Mouse (Mus musculus) liver, embryonic 16.5 days (tissue): ENCODE measurements around the gene Clic5. TPM values are rescaled to one million over a fixed set of nuclear protein-coding genes. Genes with fewer than 3 reads are reported as not detected.
A peak's percentile ranks its signal among the peaks of the same experiment; 100 is the strongest.

Experiments used
- ATAC-seq: fragments of 200-750 bp; cut with Nextera tagmentation; 2 replicates; pipeline ENCODE4 v1.8.0; 2017; ENCODE audit warnings: low read depth, mild to moderate bottlenecking, moderate number of reproducible peaks, moderate library complexity
- H3K27ac ChIP-seq: fragments of 300-500 bp; sonication (generic); 2 replicates; pipeline ENCODE4 v1.5.1; 2014; ENCODE audit warnings: mild to moderate bottlenecking, low read length
- H3K27me3 ChIP-seq: fragments of 300-500 bp; sonication (generic); 2 replicates; pipeline ENCODE4 v1.6.1; 2014; ENCODE audit warnings: low read depth, low read length, mixed read lengths; ENCODE audit not compliant: control insufficient read depth, insufficient read depth
- H3K36me3 ChIP-seq: fragments of 300-500 bp; sonication (generic); 2 replicates; pipeline ENCODE4 v1.6.1; 2014; ENCODE audit warnings: mild to moderate bottlenecking; ENCODE audit not compliant: control insufficient read depth, insufficient read depth
- H3K4me1 ChIP-seq: fragments of 300-500 bp; sonication (generic); 2 replicates; pipeline ENCODE4 v1.6.1; 2014; ENCODE audit warnings: low read depth, low read length, mixed read lengths; ENCODE audit not compliant: control insufficient read depth
- H3K4me2 ChIP-seq: fragments of 300-500 bp; sonication (generic); 2 replicates; pipeline ENCODE4 v1.6.1; 2014; ENCODE audit warnings: low read depth, low read length, mixed read lengths
- H3K4me3 ChIP-seq: fragments of 300-500 bp; sonication (generic); 2 replicates; pipeline ENCODE4 v1.5.1; 2014; ENCODE audit warnings: low read depth, mild to moderate bottlenecking, low read length
- H3K9ac ChIP-seq: fragments of 300-500 bp; sonication (generic); 2 replicates; pipeline ENCODE4 v1.6.1; 2014; ENCODE audit warnings: low read depth, low read length
- H3K9me3 ChIP-seq: fragments of 300-500 bp; sonication (generic); replicated peaks from 2 replicates; pipeline ENCODE4 v1.6.1; 2016; ENCODE audit warnings: low read length; ENCODE audit not compliant: control insufficient read depth
- WGBS: fragments of 180-500 bp; shearing (Covaris S2); extraction: QIAGEN DNeasy Blood & Tissue Kit; methylation state at CpG from one replicate; pipeline ENCODE4 v1.1.7; 2014; ENCODE audit not compliant: insufficient replicate concordance; 5-methylcytosine and 5-hydroxymethylcytosine counted together
- polyA plus RNA-seq: library from polyadenylated mRNA; unstranded; fragments of >200 nt; fragmentation: Nextera tagmentation; extraction: Ambion mirVana; gene quantifications from 2 replicates; pipeline ENCODE4 v1.2.1, GENCODE M21; 2015

The Clic5 gene
- polyA plus RNA-seq, 1 experiment from 2014 or later, result 0.66 TPM

DNA sequence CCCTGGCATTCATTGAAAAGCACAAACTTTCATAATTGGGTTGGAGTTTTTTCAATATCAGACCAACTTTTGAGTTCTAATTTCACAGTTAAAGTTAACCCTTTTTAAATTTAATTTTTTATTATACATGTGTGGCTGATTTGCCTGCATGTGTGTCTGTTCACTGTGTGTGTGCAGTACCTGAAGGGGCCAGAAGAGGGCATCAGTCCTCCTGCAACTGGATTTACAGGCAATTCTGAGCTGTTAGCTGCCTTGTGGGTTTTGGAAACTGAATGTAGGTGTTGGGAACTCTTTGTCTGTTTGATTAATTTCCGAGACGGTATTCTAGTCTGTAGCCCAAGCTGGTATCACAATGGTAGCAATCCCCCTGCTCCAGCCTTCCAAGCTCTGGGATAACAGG is 52.4 kb downstream of the Clic5 start:
- no peaks in the 10 kb centered on the region for H3K27me3 ChIP-seq
- H3K4me2 ChIP-seq, result no peak overlapping the region
- peaks cover 4% of the 10 kb centered on the region; the same call in 1 of the 2 replicates for H3K9me3 ChIP-seq
- no peaks in the 10 kb centered on the region for H3K4me1 ChIP-seq
- no peak for ATAC-seq
- H3K27ac ChIP-seq, result no peak overlapping the region
- H3K4me3 ChIP-seq, result no peak overlapping the region
- WGBS, result 74% methylated on average over 2 of the region's 2 CpGs
- H3K9ac ChIP-seq, result no peak overlapping the region
- no peaks in the 10 kb centered on the region for H3K36me3 ChIP-seq

DNA sequence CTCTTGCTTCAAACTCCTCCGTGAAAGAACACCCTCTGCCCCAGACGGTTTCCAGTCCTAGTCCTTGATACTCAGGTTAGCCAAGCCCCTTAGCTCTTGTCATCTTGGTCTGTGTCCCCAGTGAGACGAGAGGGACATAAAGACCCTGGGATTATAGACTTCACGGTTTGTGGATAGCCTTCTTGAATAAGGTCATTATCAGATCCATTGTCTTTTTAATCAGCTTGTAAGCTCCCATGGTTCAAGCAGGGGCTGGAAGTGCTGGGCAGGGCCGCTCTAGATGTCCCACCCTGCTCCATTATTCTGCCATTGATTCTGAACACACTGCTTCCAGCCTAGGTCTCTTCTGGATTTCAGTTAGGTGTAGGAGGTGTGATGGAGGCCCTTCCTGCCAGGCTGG is 55.7 kb downstream of the Clic5 start:
- Histone ChIP-seq H3K4me2 (no peak overlapping the region), H3K9me3 (peaks cover 4% of the 10 kb centered on the region; the same call in 1 of the 2 replicates), H3K36me3 (no peaks in the 10 kb centered on the region), H3K27me3 (no peaks in the 10 kb centered on the region), H3K4me3 (no peak overlapping the region), H3K4me1 (no peaks in the 10 kb centered on the region), H3K9ac (no peak overlapping the region), H3K27ac (no peak overlapping the region)
- ATAC-seq, result no peak
- whole genome bisulfite sequencing, result 49% methylated on average over 5 of the region's 5 CpGs

- 37% methylated on average over 7 of the region's 7 CpGs for WGBS
- Histone ChIP-seq H3K27ac (no peak overlapping the region), H3K9me3 (peaks cover 4% of the 10 kb centered on the region; the same call in 1 of the 2 replicates), H3K4me1 (no peaks in the 10 kb centered on the region), H3K4me2 (no peak overlapping the region), H3K4me3 (no peak overlapping the region), H3K36me3 (no peaks in the 10 kb centered on the region), H3K27me3 (no peaks in the 10 kb centered on the region), H3K9ac (no peak overlapping the region)
- ATAC-seq, result no peak
Observed at GRCm38 (mm10) chr17:44244625-44245024, 56.2 kb downstream of the Clic5 start.

- Histone ChIP-seq H3K27me3 (no peaks in the 10 kb centered on the region), H3K4me3 (no peak overlapping the region), H3K36me3 (no peaks in the 10 kb centered on the region), H3K27ac (no peak overlapping the region), H3K4me1 (no peaks in the 10 kb centered on the region), H3K9me3 (no peaks in the 10 kb centered on the region), H3K4me2 (no peak overlapping the region), H3K9ac (no peak overlapping the region)
- ATAC-seq, result peak; percentile 24; the same call in 1 of the 2 replicates
- 60% methylated on average over 9 of the region's 9 CpGs for WGBS
Observed at GRCm38 (mm10) chr17:44246153-44246700, 57.8 kb downstream of the Clic5 start.

DNA sequence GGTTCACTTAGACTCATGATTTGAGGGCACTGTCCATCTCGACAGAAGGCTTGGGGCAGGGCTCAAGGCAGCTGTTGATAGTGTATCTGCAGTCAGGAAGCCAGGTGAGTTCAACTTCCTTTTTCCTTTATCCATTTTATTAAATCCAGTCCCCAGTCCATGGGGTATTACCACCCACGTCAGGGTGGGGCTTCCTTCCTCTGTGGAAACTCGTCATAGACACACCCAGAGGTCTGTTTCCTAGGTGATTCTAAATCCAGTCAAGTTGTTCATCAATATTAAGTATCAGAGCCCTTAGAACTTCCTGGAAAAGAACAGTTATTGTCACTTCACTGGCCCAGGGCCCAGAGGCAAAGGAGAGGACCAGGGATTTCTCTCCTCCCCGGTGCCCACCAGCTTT is 61.2 kb downstream of the Clic5 start:
- no peak overlapping the region for H3K27ac ChIP-seq
- no peaks in the 10 kb centered on the region for H3K4me1 ChIP-seq
- ATAC-seq, result no peak
- no peaks in the 10 kb centered on the region for H3K9me3 ChIP-seq
- H3K9ac ChIP-seq, result no peak overlapping the region
- no peaks in the 10 kb centered on the region for H3K36me3 ChIP-seq
- H3K4me2 ChIP-seq, result no peak overlapping the region
- no peaks in the 10 kb centered on the region for H3K27me3 ChIP-seq
- 26% methylated on average over 4 of the region's 4 CpGs for WGBS
- H3K4me3 ChIP-seq, result no peak overlapping the region

DNA sequence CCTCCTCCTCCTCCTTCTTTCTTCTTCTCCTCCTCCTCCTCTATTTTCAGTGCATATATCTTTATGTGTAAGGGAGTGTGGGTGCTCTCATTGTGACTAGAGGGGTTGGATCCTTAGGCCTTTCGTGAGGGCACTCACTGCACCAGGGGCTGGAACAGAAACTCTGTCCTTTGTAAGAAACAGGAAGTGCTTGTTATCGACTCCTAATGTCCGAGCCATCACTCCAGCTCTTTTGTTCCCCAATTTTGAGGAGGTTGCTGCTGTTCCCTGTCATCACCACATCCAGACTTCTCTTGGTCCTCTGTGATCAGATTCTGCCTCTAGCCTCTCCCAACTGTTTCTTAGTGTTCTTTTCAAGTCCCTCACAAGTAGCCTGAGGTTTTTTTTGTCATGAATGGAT is 64.3 kb downstream of the Clic5 start:
- no peak overlapping the region for H3K4me2 ChIP-seq
- H3K9ac ChIP-seq, result no peak overlapping the region
- ATAC-seq, result no peak
- H3K27ac ChIP-seq, result no peak overlapping the region
- 17% methylated on average over 3 of the region's 3 CpGs for WGBS
- H3K27me3 ChIP-seq, result no peaks in the 10 kb centered on the region
- no peaks in the 10 kb centered on the region for H3K4me1 ChIP-seq
- H3K4me3 ChIP-seq, result no peak overlapping the region
- H3K36me3 ChIP-seq, result no peaks in the 10 kb centered on the region
- no peaks in the 10 kb centered on the region for H3K9me3 ChIP-seq

DNA sequence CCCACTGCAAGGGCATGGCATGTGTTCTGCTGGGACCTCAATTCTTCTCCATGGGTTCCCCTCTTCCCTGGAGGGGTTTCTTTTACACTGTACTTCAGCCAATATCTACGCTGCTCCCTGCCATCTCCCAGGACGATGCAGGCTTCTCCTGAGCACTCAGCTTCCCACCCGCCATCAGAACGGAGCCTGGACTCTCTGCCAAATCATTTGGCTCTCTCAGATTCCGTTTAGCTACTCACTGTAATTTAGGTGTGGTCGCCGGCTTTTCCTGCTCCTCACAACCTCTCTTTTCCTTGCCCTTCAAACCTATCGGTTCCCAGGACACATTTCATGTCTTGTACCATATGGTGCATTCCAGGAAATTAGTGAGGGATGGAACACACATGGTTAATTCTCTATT is 66.3 kb downstream of the Clic5 start:
- Histone ChIP-seq H3K4me3 (no peak overlapping the region), H3K36me3 (no peaks in the 10 kb centered on the region), H3K9me3 (no peaks in the 10 kb centered on the region), H3K4me1 (no peaks in the 10 kb centered on the region), H3K9ac (no peak overlapping the region), H3K27me3 (no peaks in the 10 kb centered on the region), H3K4me2 (no peak overlapping the region), H3K27ac (no peak overlapping the region)
- 56% methylated on average over 8 of the region's 8 CpGs for whole genome bisulfite sequencing
- ATAC-seq, result no peak

GRCm38 (mm10) chr17:44256583-44256982 is 68.2 kb downstream of the Clic5 start:
- Histone ChIP-seq H3K27me3 (no peaks in the 10 kb centered on the region), H3K9me3 (no peaks in the 10 kb centered on the region), H3K4me1 (no peaks in the 10 kb centered on the region), H3K9ac (no peak overlapping the region), H3K4me2 (no peak overlapping the region), H3K4me3 (no peak overlapping the region), H3K36me3 (no peaks in the 10 kb centered on the region), H3K27ac (no peak overlapping the region)
- ATAC-seq, result peak; percentile 54; the same call in 1 of the 2 replicates
- 6% methylated on average over 6 of the region's 6 CpGs for WGBS

DNA sequence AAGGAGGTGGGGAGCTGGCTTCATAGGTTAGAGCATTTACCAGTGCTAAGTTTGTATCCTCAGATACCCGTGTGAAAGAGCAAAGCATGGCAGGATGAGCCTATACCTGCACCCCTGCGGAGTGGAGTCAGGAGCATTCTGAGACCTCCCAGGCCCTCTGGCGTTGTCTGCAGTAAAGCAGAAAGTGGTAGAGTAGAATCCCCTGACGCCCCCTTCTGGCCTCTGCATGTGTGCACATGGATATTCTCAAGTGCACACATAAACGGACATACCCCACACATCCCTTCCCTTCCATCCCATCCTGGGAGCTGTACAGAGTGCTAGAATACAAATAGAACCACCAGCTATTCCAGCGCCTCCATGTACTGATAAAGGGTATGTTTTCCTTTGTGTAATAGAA is 70.9 kb downstream of the Clic5 start:
- H3K9ac ChIP-seq, result no peak overlapping the region
- no peaks in the 10 kb centered on the region for H3K36me3 ChIP-seq
- 31% methylated on average over 6 of the region's 6 CpGs for WGBS
- no peak for ATAC-seq
- H3K4me3 ChIP-seq, result no peak overlapping the region
- H3K27me3 ChIP-seq, result no peaks in the 10 kb centered on the region
- H3K4me1 ChIP-seq, result no peaks in the 10 kb centered on the region
- H3K9me3 ChIP-seq, result no peaks in the 10 kb centered on the region
- H3K27ac ChIP-seq, result no peak overlapping the region
- no peak overlapping the region for H3K4me2 ChIP-seq
